Mouse (Mus musculus): ENCODE data around the gene Gm1110.
"Not testable (repeated sequence)": the region's sequence is repeated elsewhere in the genome, so short reads cannot be mapped to it uniquely, and the experiment has no call there.

DNA sequence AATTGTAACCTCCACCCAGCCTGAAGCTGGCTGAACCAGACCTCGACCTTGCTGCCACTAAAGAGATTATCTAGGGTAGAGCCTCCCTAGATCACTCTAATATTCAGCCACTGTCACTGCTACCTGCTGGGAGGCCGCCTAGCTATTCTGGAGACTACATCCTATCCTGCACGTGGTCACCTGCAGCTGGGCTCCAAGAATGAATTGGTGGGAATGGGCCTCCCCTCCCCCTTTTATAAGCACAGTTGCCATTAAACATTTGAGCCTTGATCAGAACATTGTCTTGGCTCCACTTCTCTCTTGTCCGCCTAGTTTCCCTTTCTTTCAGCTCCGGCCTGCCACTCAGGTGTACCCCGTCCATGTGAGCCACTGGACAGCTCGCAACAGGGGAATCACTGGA is 53.1 kb downstream of the Gm1110 start:
- TF ChIP-seq CTCF, EP300 (IDR thresholded peaks at IDR 0.05; ENCODE audit: low read depth): not testable (repeated sequence)
